Mouse (Mus musculus) megakaryocyte-erythroid progenitor cell, adult 5 weeks (primary cell): Measurements from ENCODE around the gene Thy1. TPM values are rescaled to one million over a fixed set of nuclear protein-coding genes. Genes with fewer than 3 reads are reported as not detected.

ENCODE experiments used
- polyA plus RNA-seq: library from polyadenylated mRNA; stranded (reverse); fragments of >175 nt; gene quantifications from 2 replicates; pipeline ENCODE4 v1.2.3, GENCODE M21; 2012

Gene Thy1
- 5.2 and 6.1 TPM in 2 replicates for polyA plus RNA-seq

DNA sequence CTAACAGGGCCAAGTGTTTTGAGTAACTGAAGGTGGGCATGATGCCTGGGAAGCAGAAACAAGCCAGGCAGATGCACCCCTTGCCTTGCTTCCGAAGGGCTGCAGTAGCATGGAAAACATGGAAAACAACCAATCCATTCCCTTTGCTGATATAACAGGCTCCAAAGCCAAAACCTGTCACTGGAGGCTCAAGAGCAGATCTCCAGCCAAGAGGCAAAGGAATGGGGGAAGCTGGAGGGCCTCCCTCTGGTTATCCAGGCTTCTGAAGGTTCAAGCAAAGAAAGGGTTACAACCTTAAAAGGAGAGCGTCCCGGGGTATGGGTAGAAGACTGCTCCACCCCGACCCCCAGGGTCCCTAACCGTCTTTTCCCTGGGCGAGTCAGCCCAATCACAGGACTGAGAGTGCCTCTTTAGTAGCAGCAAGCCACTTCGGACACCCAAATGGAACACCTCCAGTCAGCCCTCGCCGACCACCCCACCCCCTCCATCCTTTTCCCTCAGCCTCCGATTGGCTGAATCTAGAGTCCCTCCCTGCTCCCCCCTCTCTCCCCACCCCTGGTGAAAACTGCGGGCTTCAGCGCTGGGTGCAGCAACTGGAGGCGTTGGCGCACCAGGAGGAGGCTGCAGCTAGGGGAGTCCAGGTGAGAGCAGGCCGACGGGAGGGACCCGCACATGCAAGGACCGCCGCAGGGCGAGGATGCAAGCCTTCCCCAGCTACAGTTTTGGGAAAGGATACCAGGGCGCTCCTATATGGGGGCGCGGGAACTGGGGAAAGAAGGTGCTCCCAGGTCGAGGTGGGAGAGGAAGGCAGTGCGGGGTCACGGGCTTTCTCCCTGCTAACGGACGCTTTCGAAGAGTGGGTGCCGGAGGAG is at the start of gene Thy1:
Gene Thy1, plus strand, starts transcription at position 549 of the 872 bp plus-strand sequence.

DNA sequence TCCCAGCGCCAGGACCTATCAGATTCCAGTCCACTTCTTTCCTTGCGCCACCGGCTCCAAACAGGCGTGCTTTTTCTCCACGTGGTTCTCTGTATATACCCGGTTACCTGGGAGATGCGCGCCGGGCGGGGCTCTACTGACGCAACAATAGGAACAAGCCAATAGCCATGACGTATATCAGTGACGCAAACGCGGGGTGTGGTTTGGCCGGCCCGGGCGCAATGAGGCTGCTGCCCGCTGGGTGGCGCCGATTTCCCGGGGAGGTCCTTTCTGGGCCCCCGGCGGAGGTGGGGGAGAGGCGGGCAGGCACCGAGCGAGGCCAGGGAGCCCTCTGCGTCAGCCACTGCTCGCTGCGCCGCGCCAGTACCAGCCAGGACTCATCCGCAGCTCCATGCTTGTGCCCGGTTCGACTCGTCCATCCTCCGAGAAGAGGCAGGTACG is 23.6 kb downstream of the Thy1 start, which contains the start of gene Usp2:
Gene Usp2, plus strand, starts transcription at position 237 of the 441 bp plus-strand sequence.

Other genes starting within 250 kb of the Thy1 start
- gene Usp2, start 23.6 kb downstream of the Thy1 start, polyA plus RNA-seq: 7.3 and 8.2 TPM in 2 replicates
- 0.15 and 0.47 TPM in 2 replicates for gene Mfrp, start 58.3 kb downstream of the Thy1 start, polyA plus RNA-seq
- 0.28 and 0.50 TPM in 2 replicates for gene C1qtnf5, start 63.9 kb downstream of the Thy1 start, polyA plus RNA-seq
- not detected in 2 replicates for gene Gm49380, start 70.1 kb downstream of the Thy1 start, polyA plus RNA-seq
- 44.3 and 47.3 TPM in 2 replicates for gene Rnf26, start 70.1 kb downstream of the Thy1 start, polyA plus RNA-seq
- gene Mcam, start 91.1 kb downstream of the Thy1 start, polyA plus RNA-seq: 0.49 and 0.73 TPM in 2 replicates
- 17.2 and 20.8 TPM in 2 replicates for gene Cbl, start 190.7 kb downstream of the Thy1 start, polyA plus RNA-seq
- gene Ccdc153, start 197.3 kb downstream of the Thy1 start, polyA plus RNA-seq: not detected in 2 replicates
- gene Pdzd3, start 208.1 kb downstream of the Thy1 start, polyA plus RNA-seq: 0.13 and 0.44 TPM in 2 replicates
- 12.4 and 18.2 TPM in 2 replicates for gene Nlrx1, start 225.2 kb downstream of the Thy1 start, polyA plus RNA-seq
- 12.4 and 16.0 TPM in 2 replicates for gene Abcg4, start 245.2 kb downstream of the Thy1 start, polyA plus RNA-seq